Mouse (Mus musculus) naive thymus-derived CD4-positive, alpha-beta T cell, adult 2 months (primary cell): ENCODE measurements at regions not wholly inside any gene's neighbourhood (a gene's known extent, or its start where the extent isn't known, plus 50 kb on each side); places are given as distances from the start of the nearest gene placed in this dataset.

ENCODE experiments used
- DNase-seq: peaks from one replicate; pipeline ENCODE4 v3.0.0-alpha.2; 2011; ENCODE audit warnings: low read depth

GRCm38 (mm10) chr7:51790690-51791560 lies 70.9 kb upstream of the Gas2 start:
- DNase-seq: no peak

GRCm38 (mm10) chr7:51791561-51791863 lies 70.3 kb upstream of the Gas2 start:
- no peak for DNase-seq
